Mouse (Mus musculus) gastrocnemius, postnatal 36 days (tissue): Measurements from ENCODE around the gene Pex7. TPM values are rescaled to one million over a fixed set of nuclear protein-coding genes. Genes with fewer than 3 reads are reported as not detected.

ENCODE experiments used
- DNase-seq, 2 experiments: peaks; one replicate each; pipeline ENCODE4 v3.0.0; 2022
- intact Hi-C: fragments of 180-260 bp; cut with DNase I; formaldehyde crosslinking; loops from one replicate; pipeline ENCODE4 v1.15.1; 2025
- total RNA-seq, 2 experiments: library from RNA; stranded (reverse); gene quantifications; 2 replicates each; pipeline ENCODE4 v1.2.3; 2021

Gene Pex7
- total RNA-seq, 2 experiments from 2014 or later, result 18.2 to 20.0 TPM

- no peak for DNase-seq
- intact Hi-C loops, result no loop called here
Observed at GRCm38 (mm10) chr10:19884409-19884808, 23.1 kb downstream of the Pex7 start.

GRCm38 (mm10) chr10:19880437-19880836, 27.1 kb downstream of the Pex7 start:
- intact Hi-C loops, result no loop called here
- no peak for DNase-seq

GRCm38 (mm10) chr10:19879161-19879560, 28.3 kb downstream of the Pex7 start:
- no peak for DNase-seq
- intact Hi-C loops, result no loop called here

- intact Hi-C loops, result no loop called here
- DNase-seq, result no peak
Observed at GRCm38 (mm10) chr10:19877679-19878078, 29.8 kb downstream of the Pex7 start.

GRCm38 (mm10) chr10:19877257-19877656, 30.2 kb downstream of the Pex7 start:
- DNase-seq, result no peak
- intact Hi-C loops, result no loop called here

- DNase-seq, result no peak
- intact Hi-C loops, result no loop called here
Observed at GRCm38 (mm10) chr10:19876669-19877068, 30.8 kb downstream of the Pex7 start.

- DNase-seq, result no peak
- intact Hi-C loops, result no loop called here
Observed at GRCm38 (mm10) chr10:19875346-19875745, 32.1 kb downstream of the Pex7 start.

GRCm38 (mm10) chr10:19855597-19856306, 51.7 kb downstream of the Pex7 start:
- DNase-seq, result no peak
- intact Hi-C loops, result no loop called here

- intact Hi-C loops, result no loop called here
- DNase-seq, result no peak
Observed at GRCm38 (mm10) chr10:19853609-19854008, 53.9 kb downstream of the Pex7 start.

GRCm38 (mm10) chr10:19852776-19853175, 54.7 kb downstream of the Pex7 start:
- DNase-seq, result no peak
- intact Hi-C loops, result no loop called here

GRCm38 (mm10) chr10:19850998-19851691, 56.3 kb downstream of the Pex7 start, which contains the start of gene Slc35d3:
TSS of gene Slc35d3 (minus strand) at chr10:19851459.
- DNase-seq, result no peak
- intact Hi-C loops, result no loop called here

GRCm38 (mm10) chr10:19850544-19850997, 56.9 kb downstream of the Pex7 start:
- intact Hi-C loops, result no loop called here
- no peak for DNase-seq

GRCm38 (mm10) chr10:19849771-19850365, 57.6 kb downstream of the Pex7 start:
- intact Hi-C loops, result no loop called here
- no peak for DNase-seq

GRCm38 (mm10) chr10:19848928-19849770, 58.3 kb downstream of the Pex7 start:
- intact Hi-C loops, result no loop called here
- DNase-seq, result no peak

GRCm38 (mm10) chr10:19839836-19840235, 67.7 kb downstream of the Pex7 start:
- no peak for DNase-seq
- intact Hi-C loops, result no loop called here

GRCm38 (mm10) chr10:19835887-19836710, 71.4 kb downstream of the Pex7 start:
- no peak for DNase-seq

GRCm38 (mm10) chr10:19834222-19834621, 73.3 kb downstream of the Pex7 start:
- DNase-seq, result no peak
- intact Hi-C loops, result no loop called here

More at GRCm38 (mm10) chr10:19835887-19836710, 71.4 kb downstream of the Pex7 start:
- intact Hi-C loops, result no loop called here

- intact Hi-C loops, result no loop called here
Observed at GRCm38 (mm10) chr10:19831072-19831849, 76.2 kb downstream of the Pex7 start.

GRCm38 (mm10) chr10:19820986-19821385, 86.5 kb downstream of the Pex7 start:
- DNase-seq, result no peak
- intact Hi-C loops, result no loop called here

More at GRCm38 (mm10) chr10:19831072-19831849, 76.2 kb downstream of the Pex7 start:
- DNase-seq, result no peak
